Mouse (Mus musculus) naive thymus-derived CD4-positive, alpha-beta T cell, adult 2 months (primary cell): ENCODE data around the gene Zfp85.
"Not testable (repeated sequence)": the region's sequence is repeated elsewhere in the genome, so short reads cannot be mapped to it uniquely, and the experiment has no call there.

ENCODE experiments used
- DNase-seq: peaks from one replicate; pipeline ENCODE4 v3.0.0-alpha.2; 2011; ENCODE audit warnings: low read depth

The Zfp85 gene

GRCm38 (mm10) chr13:67754333-67755306 is at the start of gene Zfp85:
TSS of gene Zfp85 (minus strand) at chr13:67755228.
- peak; percentile 77 for DNase-seq

GRCm38 (mm10) chr13:67799151-67799550 is 44.1 kb upstream of the Zfp85 start:
- DNase-seq, result not testable (repeated sequence)

GRCm38 (mm10) chr13:67798618-67799017 is 43.6 kb upstream of the Zfp85 start:
- no peak for DNase-seq

GRCm38 (mm10) chr13:67791921-67792455 is 37.0 kb upstream of the Zfp85 start:
- DNase-seq, result no peak

- DNase-seq, result peak; percentile 78
Observed at GRCm38 (mm10) chr13:67779265-67780221, 24.5 kb upstream of the Zfp85 start, which contains the start of gene Zfp493. TSS of gene Zfp493 (plus strand) at chr13:67779693.

- DNase-seq, result no peak
Observed at GRCm38 (mm10) chr13:67763031-67763768, 8.2 kb upstream of the Zfp85 start.

GRCm38 (mm10) chr13:67759966-67760365 is 4.9 kb upstream of the Zfp85 start:
- no peak for DNase-seq

GRCm38 (mm10) chr13:67755761-67756160 is 733 bp upstream of the Zfp85 start:
- DNase-seq, result no peak

GRCm38 (mm10) chr13:67743896-67744295 is 11.1 kb downstream of the Zfp85 start:
- no peak for DNase-seq

- no peak for DNase-seq
Observed at GRCm38 (mm10) chr13:67742941-67743340, 12.1 kb downstream of the Zfp85 start.

GRCm38 (mm10) chr13:67734391-67734790 is 20.6 kb downstream of the Zfp85 start:
- not testable (repeated sequence) for DNase-seq

- DNase-seq, result peak; percentile 41
Observed at GRCm38 (mm10) chr13:67729441-67729840, 25.6 kb downstream of the Zfp85 start.

GRCm38 (mm10) chr13:67728641-67729318 is 26.2 kb downstream of the Zfp85 start, which contains the start of gene Zfp65:
TSS of gene Zfp65 (minus strand) at chr13:67729173.
- peak; percentile 69 for DNase-seq

- no peak for DNase-seq
Observed at GRCm38 (mm10) chr13:67728106-67728505, 26.9 kb downstream of the Zfp85 start.

- not testable (repeated sequence) for DNase-seq
Observed at GRCm38 (mm10) chr13:67725331-67725730, 29.7 kb downstream of the Zfp85 start.

- peak; percentile 89 for DNase-seq
Observed at GRCm38 (mm10) chr13:67723848-67724479, 31.1 kb downstream of the Zfp85 start.
